Mouse (Mus musculus): ENCODE results near the gene Qk. TPM values are rescaled to one million over a fixed set of nuclear protein-coding genes. Genes with fewer than 3 reads are reported as not detected.

The Qk gene
- polyA plus RNA-seq, 1 experiment from 2014 or later: 35.7 TPM

DNA sequence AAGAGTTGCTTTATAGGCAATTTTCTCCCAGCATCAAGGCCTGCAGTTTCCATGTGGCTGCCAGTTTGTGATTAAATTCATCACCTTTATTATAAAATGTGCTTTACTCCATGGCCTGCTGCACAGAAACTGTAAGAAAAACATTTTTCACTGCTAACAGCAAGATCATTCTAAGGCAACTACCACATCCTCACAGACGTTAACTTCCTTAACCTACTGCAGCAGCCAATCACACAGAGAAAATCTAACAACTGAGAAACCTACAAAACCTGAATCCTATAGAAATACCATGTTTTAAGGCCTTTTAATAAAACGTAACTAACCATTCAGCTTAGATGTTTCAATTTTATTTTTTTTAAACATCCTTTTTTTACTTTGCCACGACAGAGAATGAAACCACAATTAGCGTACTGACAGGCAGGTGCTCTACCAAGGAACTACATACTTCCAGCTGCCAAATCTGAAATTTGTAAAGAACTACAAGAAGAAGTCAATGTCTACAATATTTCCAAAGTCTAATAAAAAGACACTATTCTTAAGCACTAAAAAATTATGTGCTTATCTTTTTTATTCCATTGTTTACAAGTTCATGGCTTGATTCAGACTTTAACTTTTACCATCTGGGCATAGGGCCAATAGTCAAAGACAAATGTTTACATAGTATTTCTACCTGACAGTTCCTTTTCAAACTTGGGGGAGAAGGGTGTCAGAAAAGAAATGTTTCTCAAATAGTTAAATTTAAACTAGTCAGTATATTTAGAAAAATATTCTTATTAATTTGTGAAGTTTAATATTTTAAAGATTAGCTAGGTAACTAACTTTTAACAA, 18.5 kb downstream of the Qk start:
- no peak overlapping the region for H3K4me2 ChIP-seq (replicated peaks)
- ATAC-seq (ENCODE audit: low FRiP score, low read depth): no peak
- H3K36me3 ChIP-seq: no peaks in the 10 kb centered on the region
- WGBS: 67% methylated on average over 4 of the region's 4 CpGs
- H3K27me3 ChIP-seq: no peaks in the 10 kb centered on the region
- H3K4me3 ChIP-seq: no peak overlapping the region
- no peak overlapping the region for H3K27ac ChIP-seq
- H3K9ac ChIP-seq: no peak overlapping the region
- H3K4me1 ChIP-seq: peaks cover 2% of the 10 kb centered on the region; the same call in 1 of the 2 replicates
- H3K9me3 ChIP-seq: no peaks in the 10 kb centered on the region

- Histone ChIP-seq H3K9ac (no peak overlapping the region), H3K4me2 (replicated peaks) (no peak overlapping the region), H3K4me1 (peaks cover 2% of the 10 kb centered on the region; the same call in 1 of the 2 replicates), H3K27ac (no peak overlapping the region), H3K9me3 (no peaks in the 10 kb centered on the region), H3K4me3 (no peak overlapping the region), H3K36me3 (no peaks in the 10 kb centered on the region), H3K27me3 (no peaks in the 10 kb centered on the region)
- no peak for ATAC-seq (ENCODE audit: low FRiP score, low read depth)
- WGBS: 71% methylated on average over 1 of the region's 1 CpGs
Observed at GRCm38 (mm10) chr17:10299396-10299795, 20.3 kb downstream of the Qk start.

DNA sequence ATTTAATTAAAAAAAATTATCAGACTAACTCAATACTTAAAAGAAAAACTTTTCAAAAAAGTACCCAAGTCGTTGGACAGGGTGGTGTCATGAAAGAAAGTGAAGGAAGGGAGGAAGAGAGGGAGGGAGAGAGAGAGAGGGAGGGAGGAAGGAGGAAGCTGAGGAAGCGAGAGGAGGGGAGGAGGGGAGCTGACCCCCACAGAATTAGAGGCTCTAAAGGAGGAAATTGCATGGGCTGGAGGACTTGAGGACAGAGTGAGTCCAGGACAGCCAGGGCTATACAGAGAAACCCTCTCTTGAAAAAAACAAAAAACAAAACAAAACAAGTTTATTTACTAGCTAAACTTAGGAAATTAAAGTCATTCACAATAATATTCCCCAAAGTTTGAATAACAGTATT, 27.1 kb downstream of the Qk start:
- H3K9me3 ChIP-seq: no peaks in the 10 kb centered on the region
- 76% methylated on average over 2 of the region's 2 CpGs for WGBS
- H3K27me3 ChIP-seq: no peaks in the 10 kb centered on the region
- H3K4me1 ChIP-seq: peaks cover 16% of the 10 kb centered on the region
- no peak overlapping the region for H3K9ac ChIP-seq
- H3K4me2 ChIP-seq (replicated peaks): no peak overlapping the region
- no peaks in the 10 kb centered on the region for H3K36me3 ChIP-seq
- no peak overlapping the region for H3K4me3 ChIP-seq
- ATAC-seq (ENCODE audit: low FRiP score, low read depth): no peak
- H3K27ac ChIP-seq: no peak overlapping the region

GRCm38 (mm10) chr17:10284772-10285171, 34.9 kb downstream of the Qk start:
- no peak for ATAC-seq (ENCODE audit: low FRiP score, low read depth)
- Histone ChIP-seq H3K27ac (no peak overlapping the region), H3K4me3 (no peak overlapping the region), H3K4me1 (peaks cover 15% of the 10 kb centered on the region), H3K36me3 (peaks cover 11% of the 10 kb centered on the region; the same call in 1 of the 2 replicates), H3K9me3 (no peaks in the 10 kb centered on the region), H3K9ac (no peak overlapping the region), H3K27me3 (no peaks in the 10 kb centered on the region), H3K4me2 (replicated peaks) (no peak overlapping the region)
- WGBS: 71% methylated on average over 2 of the region's 2 CpGs

DNA sequence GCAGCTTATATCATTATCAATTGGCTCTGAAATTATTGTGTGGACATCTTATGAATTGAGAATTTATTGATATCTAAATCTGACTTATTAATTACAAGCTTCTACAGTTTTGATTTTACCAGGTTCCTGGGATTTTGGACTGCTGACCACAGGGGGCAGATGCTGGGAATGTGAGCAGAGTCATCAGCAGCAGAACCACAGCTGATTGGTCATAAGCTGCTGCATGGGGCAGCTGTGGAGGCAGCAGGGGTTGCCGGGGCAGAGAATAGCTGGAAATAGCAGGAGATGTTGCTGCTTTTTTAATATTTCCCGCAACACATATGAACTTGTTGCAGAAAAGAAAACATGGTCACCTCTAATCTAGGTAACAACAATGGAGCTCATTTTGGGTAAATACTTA, 40.1 kb downstream of the Qk start:
- Histone ChIP-seq H3K4me1 (no peaks in the 10 kb centered on the region), H3K27me3 (no peaks in the 10 kb centered on the region), H3K9me3 (no peaks in the 10 kb centered on the region), H3K27ac (no peak overlapping the region), H3K4me3 (no peak overlapping the region), H3K36me3 (peaks cover 15% of the 10 kb centered on the region), H3K9ac (no peak overlapping the region), H3K4me2 (replicated peaks) (no peak overlapping the region)
- WGBS: 85% methylated on average over 2 of the region's 2 CpGs
- ATAC-seq (ENCODE audit: low FRiP score, low read depth): no peak

DNA sequence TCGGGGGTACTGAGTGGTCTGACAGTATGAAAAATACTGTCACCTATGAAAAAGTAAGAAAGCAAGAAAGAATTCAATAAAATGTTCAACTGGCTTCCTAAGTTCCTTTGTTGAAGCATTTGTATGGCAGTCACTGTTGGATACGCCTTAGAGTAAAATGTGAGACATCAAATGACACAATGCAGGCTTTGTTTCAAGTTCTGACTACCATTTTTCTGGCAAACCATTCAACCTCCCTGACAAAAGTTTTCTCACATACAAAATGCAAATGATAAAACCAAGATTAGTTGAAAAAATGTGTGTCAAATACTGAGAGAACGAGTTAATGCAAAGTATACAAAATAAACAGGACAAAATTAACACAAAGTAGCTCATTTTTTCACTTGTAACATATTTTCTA, 50.1 kb downstream of the Qk start:
- Histone ChIP-seq H3K4me3 (no peak overlapping the region), H3K9ac (no peak overlapping the region), H3K4me2 (replicated peaks) (no peak overlapping the region), H3K36me3 (peaks cover 5% of the 10 kb centered on the region; the same call in 1 of the 2 replicates), H3K9me3 (no peaks in the 10 kb centered on the region), H3K27ac (no peak overlapping the region), H3K4me1 (no peaks in the 10 kb centered on the region), H3K27me3 (no peaks in the 10 kb centered on the region)
- 76% methylated on average over 3 of the region's 3 CpGs for WGBS
- ATAC-seq (ENCODE audit: low FRiP score, low read depth): no peak

GRCm38 (mm10) chr17:10268468-10268867, 51.2 kb downstream of the Qk start:
- no peak overlapping the region for H3K9ac ChIP-seq
- no peaks in the 10 kb centered on the region for H3K4me1 ChIP-seq
- H3K27ac ChIP-seq: no peak overlapping the region
- H3K4me3 ChIP-seq: no peak overlapping the region
- H3K36me3 ChIP-seq: peaks cover 5% of the 10 kb centered on the region
- H3K4me2 ChIP-seq (replicated peaks): no peak overlapping the region
- no peaks in the 10 kb centered on the region for H3K9me3 ChIP-seq
- H3K27me3 ChIP-seq: no peaks in the 10 kb centered on the region
- 87% methylated on average over 1 of the region's 1 CpGs for WGBS
- no peak for ATAC-seq (ENCODE audit: low FRiP score, low read depth)

DNA sequence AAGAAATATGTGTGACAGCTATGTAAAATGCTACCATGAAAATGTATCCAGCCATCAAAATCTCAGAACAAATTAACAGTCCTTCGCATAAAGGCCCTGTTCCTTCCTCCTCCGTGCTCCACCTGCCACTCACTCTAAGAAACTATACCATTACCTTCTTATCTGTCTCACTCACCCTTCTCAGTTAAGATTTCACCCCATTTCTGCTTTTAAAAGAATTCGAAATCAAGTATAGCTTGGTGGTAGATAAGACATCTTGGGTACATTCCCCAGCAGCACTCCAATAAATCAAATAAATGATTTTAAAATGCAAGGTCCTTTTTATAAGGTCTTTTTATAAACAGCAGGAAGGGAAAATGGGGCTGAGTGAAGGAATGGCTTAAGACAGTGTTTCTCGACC, 53.4 kb downstream of the Qk start:
- no peaks in the 10 kb centered on the region for H3K4me1 ChIP-seq
- no peaks in the 10 kb centered on the region for H3K9me3 ChIP-seq
- ATAC-seq (ENCODE audit: low FRiP score, low read depth): no peak
- no peak overlapping the region for H3K4me3 ChIP-seq
- H3K36me3 ChIP-seq: peaks cover 11% of the 10 kb centered on the region
- H3K9ac ChIP-seq: no peak overlapping the region
- no peak overlapping the region for H3K27ac ChIP-seq
- no peak overlapping the region for H3K4me2 ChIP-seq (replicated peaks)
- no peaks in the 10 kb centered on the region for H3K27me3 ChIP-seq
- 74% methylated on average over 4 of the region's 4 CpGs for WGBS

DNA sequence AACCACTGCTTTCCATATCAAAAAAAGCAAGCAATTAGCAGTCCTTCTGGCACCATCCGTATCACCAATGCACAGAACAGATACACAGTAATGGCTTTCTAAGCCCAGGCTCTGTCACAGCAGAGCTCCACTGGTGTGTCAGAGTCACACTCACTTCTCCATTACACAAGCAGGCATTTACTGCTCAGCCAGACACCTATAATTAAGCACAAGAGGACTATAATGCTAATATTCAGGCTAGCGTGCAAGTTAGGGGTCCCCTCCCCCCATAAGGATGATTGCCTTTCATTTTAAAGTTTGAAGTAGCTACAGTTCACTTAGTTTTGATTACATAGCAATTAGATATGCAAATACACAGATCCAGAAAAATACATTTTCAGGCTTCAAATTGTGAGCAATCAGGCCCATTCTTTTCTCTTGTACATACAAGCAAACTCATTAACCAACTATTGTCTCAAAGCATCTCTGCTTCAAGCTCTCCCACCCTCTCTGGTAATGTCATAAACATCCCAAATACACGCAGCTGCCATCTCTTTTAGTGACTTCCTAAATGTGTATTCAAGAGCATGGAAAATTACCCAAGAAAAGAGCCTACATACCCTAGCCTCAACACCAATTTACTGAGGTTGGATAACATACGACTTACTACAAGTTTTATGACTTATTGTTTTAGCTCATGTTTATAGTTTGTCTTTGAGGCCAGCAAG, 68.2 kb downstream of the Qk start:
- no peak for ATAC-seq (ENCODE audit: low FRiP score, low read depth)
- H3K4me2 ChIP-seq (replicated peaks): no peak overlapping the region
- peaks cover 11% of the 10 kb centered on the region for H3K4me1 ChIP-seq
- H3K27ac ChIP-seq: no peak overlapping the region; the same call in 1 of the 2 replicates
- no peaks in the 10 kb centered on the region for H3K27me3 ChIP-seq
- no peaks in the 10 kb centered on the region for H3K36me3 ChIP-seq
- 46% methylated on average over 4 of the region's 4 CpGs for WGBS
- no peaks in the 10 kb centered on the region for H3K9me3 ChIP-seq
- no peak overlapping the region for H3K9ac ChIP-seq
- no peak overlapping the region for H3K4me3 ChIP-seq

- no peak overlapping the region for H3K27ac ChIP-seq
- H3K9me3 ChIP-seq: no peaks in the 10 kb centered on the region
- 92% methylated on average over 1 of the region's 1 CpGs for WGBS
- no peaks in the 10 kb centered on the region for H3K27me3 ChIP-seq
- H3K4me2 ChIP-seq (replicated peaks): no peak overlapping the region
- no peak for ATAC-seq (ENCODE audit: low FRiP score, low read depth)
- peaks cover 13% of the 10 kb centered on the region for H3K36me3 ChIP-seq
- no peak overlapping the region for H3K9ac ChIP-seq
- H3K4me1 ChIP-seq: no peaks in the 10 kb centered on the region
- no peak overlapping the region for H3K4me3 ChIP-seq
Observed at GRCm38 (mm10) chr17:10240081-10240480, 79.6 kb downstream of the Qk start.

GRCm38 (mm10) chr17:10236595-10236994, 83.1 kb downstream of the Qk start:
- ATAC-seq (ENCODE audit: low FRiP score, low read depth): no peak
- Histone ChIP-seq H3K27ac (no peak overlapping the region), H3K4me3 (no peak overlapping the region), H3K36me3 (peaks cover 13% of the 10 kb centered on the region), H3K9me3 (no peaks in the 10 kb centered on the region), H3K9ac (no peak overlapping the region), H3K4me2 (replicated peaks) (no peak overlapping the region), H3K4me1 (no peaks in the 10 kb centered on the region), H3K27me3 (no peaks in the 10 kb centered on the region)
- WGBS: 98% methylated on average over 2 of the region's 2 CpGs

DNA sequence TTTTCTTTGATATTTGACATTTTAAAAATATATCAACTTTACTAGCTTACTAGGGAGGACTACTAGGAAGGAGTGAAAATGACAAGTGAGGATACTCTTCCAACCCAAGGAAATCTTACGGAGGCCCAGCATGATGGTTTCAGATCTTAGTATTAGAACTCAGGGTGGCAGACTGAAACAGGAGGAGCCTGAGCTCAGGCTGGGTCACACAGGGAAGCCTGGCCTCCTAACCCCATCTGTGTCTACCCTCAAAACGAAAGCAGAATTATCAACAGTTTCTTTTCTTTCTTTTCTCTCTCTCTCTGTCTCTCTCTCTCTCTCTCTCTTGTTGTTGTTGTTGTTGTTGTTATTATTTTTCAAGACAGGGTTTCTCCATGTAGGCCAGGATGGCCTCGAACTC, 87.2 kb downstream of the Qk start:
- Histone ChIP-seq H3K36me3 (peaks cover 10% of the 10 kb centered on the region), H3K4me3 (no peak overlapping the region), H3K9ac (no peak overlapping the region), H3K4me1 (no peaks in the 10 kb centered on the region), H3K27me3 (no peaks in the 10 kb centered on the region), H3K4me2 (replicated peaks) (no peak overlapping the region), H3K27ac (no peak overlapping the region), H3K9me3 (no peaks in the 10 kb centered on the region)
- WGBS: 87% methylated on average over 3 of the region's 3 CpGs
- ATAC-seq (ENCODE audit: low FRiP score, low read depth): no peak

Data from limb, embryonic 13.5 days (tissue).